Mouse (Mus musculus) hindbrain, postnatal 0 days (tissue): ENCODE results near the gene Trarg1. TPM values are rescaled to one million over a fixed set of nuclear protein-coding genes. Genes with fewer than 3 reads are reported as not detected.

Source experiments
- ATAC-seq: fragments of 200-750 bp; cut with Nextera tagmentation; 2 replicates; pipeline ENCODE4 v1.8.0; 2017; ENCODE audit warnings: mild to moderate bottlenecking, moderate TSS enrichment, moderate library complexity
- DNase-seq: peaks from one replicate; pipeline ENCODE4 v3.0.0-alpha.2; 2015; ENCODE audit warnings: low spot score
- H3K27ac ChIP-seq: fragments of 300-500 bp; sonication (generic); 2 replicates; pipeline ENCODE4 v1.5.1; 2014; ENCODE audit warnings: mild to moderate bottlenecking
- H3K27me3 ChIP-seq: fragments of 300-500 bp; sonication (generic); 2 replicates; pipeline ENCODE4 v1.6.1; 2014; ENCODE audit warnings: low read length, mixed read lengths; ENCODE audit not compliant: insufficient read depth
- H3K36me3 ChIP-seq: fragments of 300-500 bp; sonication (generic); 2 replicates; pipeline ENCODE4 v1.6.1; 2014; ENCODE audit warnings: low read length, mixed read lengths; ENCODE audit not compliant: insufficient read depth
- H3K4me1 ChIP-seq: fragments of 300-500 bp; sonication (generic); 2 replicates; pipeline ENCODE4 v1.6.1; 2014; ENCODE audit warnings: antibody characterized with exemption, low read length, mixed read lengths; ENCODE audit not compliant: insufficient read depth
- H3K4me2 ChIP-seq: fragments of 300-500 bp; sonication (generic); 2 replicates; pipeline ENCODE4 v1.6.1; 2014; ENCODE audit warnings: low read depth, mild to moderate bottlenecking, low read length, moderate library complexity, mixed read lengths
- H3K4me3 ChIP-seq: fragments of 300-500 bp; sonication (generic); 2 replicates; pipeline ENCODE4 v1.5.1; 2014; ENCODE audit warnings: low read length
- H3K9ac ChIP-seq: fragments of 300-500 bp; sonication (generic); replicated peaks from 2 replicates; pipeline ENCODE4 v1.6.1; 2014; ENCODE audit warnings: mild to moderate bottlenecking, low read length, moderate library complexity, mixed read lengths
- H3K9me3 ChIP-seq: fragments of 300-500 bp; sonication (generic); 2 replicates; pipeline ENCODE4 v1.6.1; 2016; ENCODE audit warnings: low read length, mixed read lengths
- CTCF ChIP-seq: IDR thresholded peaks from 2 replicates; pipeline ENCODE4 v1.5.1; 2016; ENCODE audit warnings: antibody characterized with exemption, control low read depth, low read depth
- WGBS: fragments of 180-500 bp; shearing (Covaris S2); extraction: QIAGEN DNeasy Blood & Tissue Kit; methylation state at CpG from one replicate; pipeline ENCODE4 v1.1.7; 2014; 5-methylcytosine and 5-hydroxymethylcytosine counted together
- polyA plus RNA-seq: library from polyadenylated mRNA; unstranded; fragments of >200 nt; fragmentation: Nextera tagmentation; extraction: Ambion mirVana; gene quantifications from 2 replicates; pipeline ENCODE4 v1.2.1, GENCODE M21; 2015
- total RNA-seq: library from RNA; depleted of rRNA; stranded (reverse); fragments of >200 nt; gene quantifications from 2 replicates; pipeline ENCODE4 v1.2.3, GENCODE M21; 2014

Gene Trarg1
- total and polyA plus RNA-seq, 2 experiments from 2014 or later, result 0.05 to 0.46 TPM

GRCm38 (mm10) chr11:76707656-76708055 lies 28.0 kb downstream of the Trarg1 start:
- H3K9ac ChIP-seq, result no peak overlapping the region
- no peaks in the 10 kb centered on the region for H3K27me3 ChIP-seq
- WGBS, result 80% methylated on average over 3 of the region's 3 CpGs
- H3K27ac ChIP-seq, result no peak overlapping the region
- H3K36me3 ChIP-seq, result no peaks in the 10 kb centered on the region
- ATAC-seq (no peak), DNase-seq (no peak)
- no peak for TF ChIP-seq CTCF
- H3K4me2 ChIP-seq, result no peak overlapping the region
- no peaks in the 10 kb centered on the region for H3K9me3 ChIP-seq
- H3K4me1 ChIP-seq, result no peaks in the 10 kb centered on the region
- H3K4me3 ChIP-seq, result no peak overlapping the region

- DNase-seq (no peak), ATAC-seq (no peak)
- no peak overlapping the region for H3K4me3 ChIP-seq
- H3K27ac ChIP-seq, result no peak overlapping the region
- H3K27me3 ChIP-seq, result no peaks in the 10 kb centered on the region
- no peak overlapping the region for H3K4me2 ChIP-seq
- H3K4me1 ChIP-seq, result no peaks in the 10 kb centered on the region
- TF ChIP-seq CTCF, result no peak
- no peaks in the 10 kb centered on the region for H3K36me3 ChIP-seq
- WGBS, result 100% methylated on average over 1 of the region's 1 CpGs
- H3K9ac ChIP-seq, result no peak overlapping the region
- H3K9me3 ChIP-seq, result no peaks in the 10 kb centered on the region
Measured at GRCm38 (mm10) chr11:76708066-76708465, 28.5 kb downstream of the Trarg1 start.

GRCm38 (mm10) chr11:76708881-76709280 lies 29.3 kb downstream of the Trarg1 start:
- H3K36me3 ChIP-seq, result no peaks in the 10 kb centered on the region
- H3K9ac ChIP-seq, result no peak overlapping the region
- H3K27me3 ChIP-seq, result no peaks in the 10 kb centered on the region
- DNase-seq (no peak), ATAC-seq (no peak)
- no peak overlapping the region for H3K27ac ChIP-seq
- no peak for TF ChIP-seq CTCF
- no peak overlapping the region for H3K4me3 ChIP-seq
- H3K4me1 ChIP-seq, result no peaks in the 10 kb centered on the region
- no peak overlapping the region for H3K4me2 ChIP-seq
- WGBS, result 52% methylated on average over 1 of the region's 1 CpGs
- no peaks in the 10 kb centered on the region for H3K9me3 ChIP-seq

GRCm38 (mm10) chr11:76709625-76710452 lies 30.2 kb downstream of the Trarg1 start:
- no peak for TF ChIP-seq CTCF
- H3K36me3 ChIP-seq, result no peaks in the 10 kb centered on the region
- H3K9ac ChIP-seq, result no peak overlapping the region
- H3K4me1 ChIP-seq, result no peaks in the 10 kb centered on the region
- H3K27ac ChIP-seq, result no peak overlapping the region
- H3K9me3 ChIP-seq, result no peaks in the 10 kb centered on the region
- no peak overlapping the region for H3K4me3 ChIP-seq
- DNase-seq (peak; percentile 39), ATAC-seq (peak; percentile 69)
- WGBS, result 25% methylated on average over 13 of the region's 17 CpGs
- H3K27me3 ChIP-seq, result no peaks in the 10 kb centered on the region
- H3K4me2 ChIP-seq, result 0 out of 2 replicates have a peak overlapping the region, but pooled peaks have one; percentile 3

GRCm38 (mm10) chr11:76717000-76717399 lies 37.4 kb downstream of the Trarg1 start:
- WGBS, result 69% methylated on average over 4 of the region's 4 CpGs
- no peak for TF ChIP-seq CTCF

GRCm38 (mm10) chr11:76723911-76724310 lies 44.3 kb downstream of the Trarg1 start:
- no peaks in the 10 kb centered on the region for H3K4me1 ChIP-seq
- H3K4me3 ChIP-seq, result no peak overlapping the region
- DNase-seq (no peak), ATAC-seq (no peak)
- peaks cover 4% of the 10 kb centered on the region; the same call in 1 of the 2 replicates for H3K36me3 ChIP-seq
- 79% methylated on average over 8 of the region's 8 CpGs for WGBS
- H3K4me2 ChIP-seq, result no peak overlapping the region
- TF ChIP-seq CTCF, result no peak
- no peaks in the 10 kb centered on the region for H3K27me3 ChIP-seq
- H3K9ac ChIP-seq, result no peak overlapping the region
- no peak overlapping the region for H3K27ac ChIP-seq
- no peaks in the 10 kb centered on the region for H3K9me3 ChIP-seq

More at GRCm38 (mm10) chr11:76717000-76717399, 37.4 kb downstream of the Trarg1 start:
- DNase-seq (no peak), ATAC-seq (no peak)
- H3K27ac ChIP-seq, result no peak overlapping the region
- H3K4me3 ChIP-seq, result no peak overlapping the region
- H3K9ac ChIP-seq, result no peak overlapping the region
- no peaks in the 10 kb centered on the region for H3K4me1 ChIP-seq
- H3K4me2 ChIP-seq, result no peak overlapping the region
- H3K36me3 ChIP-seq, result no peaks in the 10 kb centered on the region
- H3K27me3 ChIP-seq, result no peaks in the 10 kb centered on the region
- H3K9me3 ChIP-seq, result no peaks in the 10 kb centered on the region

- Histone ChIP-seq H3K9ac (no peak overlapping the region), H3K27me3 (no peaks in the 10 kb centered on the region), H3K4me2 (no peak overlapping the region), H3K4me3 (no peak overlapping the region), H3K27ac (no peak overlapping the region), H3K36me3 (peaks cover 32% of the 10 kb centered on the region), H3K9me3 (no peaks in the 10 kb centered on the region), H3K4me1 (no peaks in the 10 kb centered on the region)
- DNase-seq (no peak), ATAC-seq (no peak)
- WGBS, result 60% methylated on average over 11 of the region's 11 CpGs
- TF ChIP-seq CTCF, result no peak
Measured at GRCm38 (mm10) chr11:76728093-76728492, 48.5 kb downstream of the Trarg1 start.
